Mouse (Mus musculus) E14TG2a.4 (cell line): ENCODE measurements around the gene Kmt5b.

Source experiments
- CTCF ChIP-seq: conservative IDR thresholded peaks from 2 replicates; pipeline ENCODE4 v1.5.1; 2014; ENCODE audit warnings: low read length
- NANOG ChIP-seq: IDR thresholded peaks from 2 replicates; pipeline ENCODE4 v1.6.1; 2014; ENCODE audit warnings: borderline replicate concordance, low read length, mixed read lengths
- POU5F1 ChIP-seq: IDR thresholded peaks from 2 replicates; pipeline ENCODE4 v1.6.1; 2014; ENCODE audit warnings: low read length, borderline replicate concordance

DNA sequence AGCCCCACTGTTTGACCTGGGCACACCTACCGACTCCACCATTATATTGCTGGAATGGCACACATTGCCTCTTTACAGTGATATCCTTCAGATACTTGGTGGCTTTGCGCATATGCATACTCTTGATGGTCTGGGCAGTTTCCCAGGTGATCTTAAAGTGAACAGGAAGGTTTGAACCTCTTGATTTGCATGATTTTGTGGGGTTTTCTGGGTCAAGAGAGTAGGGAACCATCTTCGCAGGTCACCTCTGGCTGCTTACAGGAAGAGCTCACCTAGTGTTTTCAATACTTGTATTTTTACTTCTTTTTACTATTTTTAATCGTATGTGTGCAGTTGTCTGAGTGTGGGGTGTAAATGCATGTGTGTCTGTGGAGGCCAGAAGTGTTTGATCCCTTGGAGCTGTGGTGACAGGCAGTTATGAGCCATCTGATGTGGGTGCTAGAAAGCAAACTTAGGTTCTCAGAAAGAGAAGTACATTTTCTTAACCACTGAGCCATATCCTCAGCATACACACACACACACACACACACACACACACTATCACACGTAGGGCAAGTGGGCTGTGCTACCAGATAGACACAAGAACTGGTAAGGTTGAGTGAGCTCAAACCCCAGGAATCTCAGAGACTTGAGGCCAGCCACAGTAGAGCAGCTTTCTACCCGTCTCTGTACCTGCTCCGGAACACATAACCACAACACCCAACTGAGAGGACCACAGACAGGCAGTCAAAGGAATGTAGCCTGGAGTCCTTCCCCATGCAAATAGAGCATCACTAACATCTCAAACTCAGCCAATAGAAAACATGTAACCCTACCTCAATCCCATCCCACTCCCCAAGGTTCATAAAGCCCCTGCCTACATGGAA is 36.2 kb upstream of the Kmt5b start:
- no peak for TF ChIP-seq CTCF
- TF ChIP-seq NANOG, result no peak
- TF ChIP-seq POU5F1, result no peak
